Mouse (Mus musculus) heart, postnatal 0 days (tissue): ENCODE measurements around the gene Prss30. TPM values are rescaled to one million over a fixed set of nuclear protein-coding genes. Genes with fewer than 3 reads are reported as not detected.
A peak's percentile ranks its signal among the peaks of the same experiment; 100 is the strongest.
"Not testable (repeated sequence)": the region's sequence is repeated elsewhere in the genome, so short reads cannot be mapped to it uniquely, and the experiment has no call there.

Experiments
- ATAC-seq: fragments of 200-750 bp; cut with Nextera tagmentation; 2 replicates; pipeline ENCODE4 v1.8.0; 2017; ENCODE audit warnings: low read depth, moderate number of reproducible peaks, moderate library complexity; ENCODE audit not compliant: insufficient read depth
- DNase-seq: peaks from one replicate; pipeline ENCODE4 v3.0.0-alpha.2; 2016; ENCODE audit warnings: low spot score
- H3K27ac ChIP-seq: fragments of 300-500 bp; sonication (generic); 2 replicates; pipeline ENCODE4 v1.5.1; 2014; ENCODE audit warnings: low read depth, mild to moderate bottlenecking
- H3K27me3 ChIP-seq: fragments of 300-500 bp; sonication (generic); 2 replicates; pipeline ENCODE4 v1.6.1; 2014; ENCODE audit warnings: low read length, mixed read lengths; ENCODE audit not compliant: control insufficient read depth, insufficient read depth
- H3K36me3 ChIP-seq: fragments of 300-500 bp; sonication (generic); replicated peaks from 2 replicates; pipeline ENCODE4 v1.6.1; 2014; ENCODE audit warnings: low read length, mixed read lengths; ENCODE audit not compliant: control insufficient read depth, insufficient read depth
- H3K4me1 ChIP-seq: fragments of 300-500 bp; sonication (generic); 2 replicates; pipeline ENCODE4 v1.6.1; 2014; ENCODE audit warnings: antibody characterized with exemption; ENCODE audit not compliant: control insufficient read depth, insufficient read depth
- H3K4me2 ChIP-seq: fragments of 300-500 bp; sonication (generic); 2 replicates; pipeline ENCODE4 v1.6.1; 2014; ENCODE audit warnings: low read depth, mild to moderate bottlenecking, low read length, moderate library complexity
- H3K4me3 ChIP-seq: fragments of 300-500 bp; sonication (generic); 2 replicates; pipeline ENCODE4 v1.5.1; 2014; ENCODE audit warnings: low read depth, low read length
- H3K9ac ChIP-seq: fragments of 300-500 bp; sonication (generic); replicated peaks from 2 replicates; pipeline ENCODE4 v1.6.1; 2014; ENCODE audit warnings: low read depth, low read length, mixed read lengths
- H3K9me3 ChIP-seq: fragments of 300-500 bp; sonication (generic); replicated peaks from 2 replicates; pipeline ENCODE4 v1.6.1; 2016; ENCODE audit warnings: low read length; ENCODE audit not compliant: control insufficient read depth
- CTCF ChIP-seq: IDR thresholded peaks from 2 replicates; pipeline ENCODE4 v1.5.1; 2016; ENCODE audit warnings: antibody characterized with exemption, control low read depth, low read depth
- EP300 ChIP-seq: IDR thresholded peaks from 2 replicates; pipeline ENCODE4 v1.6.1; 2016; ENCODE audit warnings: antibody characterized with exemption, low read depth
- WGBS: fragments of 180-500 bp; shearing (Covaris S2); extraction: QIAGEN DNeasy Blood & Tissue Kit; methylation state at CpG from one replicate; pipeline ENCODE4 v1.1.7; 2014; 5-methylcytosine and 5-hydroxymethylcytosine counted together
- microRNA-seq: library from miRNA; unstranded; fragments of <30 nt; microRNA quantifications from one replicate; pipeline ENCODE4, GENCODE M21; 2016
- polyA plus RNA-seq: library from polyadenylated mRNA; unstranded; fragments of >200 nt; fragmentation: Nextera tagmentation; extraction: Ambion mirVana; gene quantifications from 2 replicates; pipeline ENCODE4 v1.2.1, GENCODE M21; 2015
- total RNA-seq: library from RNA; depleted of rRNA; stranded (reverse); fragments of >200 nt; gene quantifications from 2 replicates; pipeline ENCODE4 v1.2.3, GENCODE M21; 2014; ENCODE audit warnings: low replicate concordance; rRNA removed

Gene Prss30
- total and polyA plus RNA-seq, 2 experiments from 2014 or later = not detected

DNA sequence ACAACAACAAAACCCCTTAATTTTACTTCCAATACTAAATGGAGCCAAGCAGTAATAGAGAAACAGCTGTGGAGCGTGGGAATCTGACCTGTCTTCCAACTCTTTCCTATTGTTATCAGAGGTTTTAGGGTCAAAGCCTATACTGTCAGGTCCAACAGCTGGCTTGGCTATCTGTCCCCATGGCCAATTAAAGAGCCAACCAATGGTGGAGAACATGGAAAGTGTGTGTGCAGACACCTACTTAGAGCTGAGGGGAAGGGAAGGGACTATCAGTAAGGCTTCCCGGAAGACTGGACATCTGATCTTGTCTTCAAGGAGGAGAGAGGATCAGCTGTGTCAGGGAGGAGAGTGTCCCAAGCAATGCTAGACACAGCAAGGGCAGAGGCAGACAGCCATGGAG, 31.3 kb downstream of the Prss30 start:
- Histone ChIP-seq H3K4me2 (no peak overlapping the region), H3K4me1 (no peaks in the 10 kb centered on the region), H3K9me3 (no peaks in the 10 kb centered on the region), H3K36me3 (no peaks in the 10 kb centered on the region), H3K27ac (no peak overlapping the region), H3K27me3 (no peaks in the 10 kb centered on the region), H3K4me3 (no peak overlapping the region), H3K9ac (no peak overlapping the region)
- DNase-seq = no peak
- 55% methylated on average over 2 of the region's 2 CpGs for WGBS
- no peak for TF ChIP-seq EP300
- no peak for TF ChIP-seq CTCF
- no peak for ATAC-seq

DNA sequence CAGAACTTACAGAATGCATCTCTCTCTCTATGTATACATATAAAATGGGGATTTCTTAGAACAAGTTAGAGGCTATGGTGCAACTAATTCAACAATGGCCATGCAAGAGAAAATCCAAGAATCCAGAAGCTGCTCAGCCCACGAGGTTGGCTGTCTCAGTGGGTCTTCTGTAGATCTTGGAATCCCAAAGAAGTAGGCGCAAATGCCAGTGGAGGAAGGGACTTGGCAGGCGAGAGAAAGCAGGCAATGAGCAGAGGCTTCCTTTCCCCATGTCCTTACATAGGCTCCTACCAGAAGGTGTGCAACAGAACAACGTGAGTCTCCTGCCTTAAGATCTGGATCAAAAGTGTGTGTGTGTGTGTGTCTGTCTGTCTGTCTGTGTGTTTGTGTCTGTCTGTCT, 32.9 kb downstream of the Prss30 start:
- not testable (repeated sequence) for H3K9me3 ChIP-seq, DNase-seq, H3K9ac ChIP-seq, H3K4me1 ChIP-seq, H3K36me3 ChIP-seq, H3K27ac ChIP-seq, H3K4me3 ChIP-seq, H3K4me2 ChIP-seq, ATAC-seq, H3K27me3 ChIP-seq
- WGBS = 69% methylated on average over 4 of the region's 4 CpGs

DNA sequence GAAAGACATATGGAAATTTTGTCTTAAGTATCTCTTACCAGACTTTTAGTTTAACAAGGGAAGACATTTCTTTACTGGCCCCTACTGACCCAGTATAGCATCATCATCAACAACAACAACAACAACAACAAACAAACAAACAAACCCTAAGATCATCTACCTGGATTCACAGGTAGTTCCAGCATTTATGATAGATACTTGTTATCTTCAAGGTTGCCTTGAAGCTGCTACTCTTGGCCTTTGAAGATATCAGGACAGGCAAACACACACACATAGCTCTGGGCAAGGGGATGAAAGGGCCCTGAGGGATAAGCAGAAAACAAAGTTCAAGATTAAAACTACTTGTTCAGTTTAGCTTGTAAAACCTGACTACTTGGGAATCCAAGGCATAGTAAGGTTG, 39.0 kb downstream of the Prss30 start, which contains the start of gene Sbp:
Sbp (plus strand) TSS at position 301 of the 400 bp plus-strand sequence.
- no peak within 1 kb of the TSS for H3K27ac ChIP-seq
- H3K9ac ChIP-seq = no peak within 1 kb of the TSS
- no peaks in the 10 kb centered on the region for H3K9me3 ChIP-seq
- H3K4me2 ChIP-seq = no peak within 1 kb of the TSS
- no peak for TF ChIP-seq EP300
- no peak for TF ChIP-seq CTCF
- H3K36me3 ChIP-seq = no peaks in the 10 kb centered on the region
- no peak for DNase-seq
- no peak for ATAC-seq
- no peaks in the 10 kb centered on the region for H3K4me1 ChIP-seq
- no peak within 1 kb of the TSS for H3K4me3 ChIP-seq
- H3K27me3 ChIP-seq = 0 out of 2 replicates have a peak, but pooled peaks cover 2% of the 10 kb centered on the region

DNA sequence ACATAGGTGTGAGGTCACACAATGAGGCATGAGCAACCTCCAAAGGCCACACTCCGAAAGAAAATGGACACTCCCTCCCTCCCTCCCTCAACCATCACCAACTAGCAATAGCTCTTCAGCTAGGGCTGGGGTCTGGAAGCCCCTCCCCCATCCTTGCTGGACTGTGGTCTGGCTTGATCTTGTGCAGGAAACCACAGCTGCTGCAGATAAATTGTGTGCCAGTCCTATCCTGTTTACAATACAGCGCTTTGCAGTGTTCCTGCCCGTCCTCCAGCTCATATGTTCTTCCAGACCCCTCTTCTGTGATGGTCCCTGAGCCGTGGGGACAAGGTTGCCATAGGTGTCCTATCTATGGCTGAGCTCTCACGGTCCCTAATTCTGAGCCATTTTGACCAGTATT, 49.2 kb downstream of the Prss30 start:
- no peak for TF ChIP-seq EP300
- TF ChIP-seq CTCF = no peak
- WGBS = 63% methylated on average over 5 of the region's 5 CpGs
- H3K36me3 ChIP-seq = no peaks in the 10 kb centered on the region
- H3K9me3 ChIP-seq = no peaks in the 10 kb centered on the region
- H3K4me2 ChIP-seq = no peak overlapping the region
- H3K4me3 ChIP-seq = no peak overlapping the region
- DNase-seq = no peak
- no peaks in the 10 kb centered on the region for H3K27me3 ChIP-seq
- H3K9ac ChIP-seq = no peak overlapping the region
- no peaks in the 10 kb centered on the region for H3K4me1 ChIP-seq
- ATAC-seq = no peak
- no peak overlapping the region for H3K27ac ChIP-seq

DNA sequence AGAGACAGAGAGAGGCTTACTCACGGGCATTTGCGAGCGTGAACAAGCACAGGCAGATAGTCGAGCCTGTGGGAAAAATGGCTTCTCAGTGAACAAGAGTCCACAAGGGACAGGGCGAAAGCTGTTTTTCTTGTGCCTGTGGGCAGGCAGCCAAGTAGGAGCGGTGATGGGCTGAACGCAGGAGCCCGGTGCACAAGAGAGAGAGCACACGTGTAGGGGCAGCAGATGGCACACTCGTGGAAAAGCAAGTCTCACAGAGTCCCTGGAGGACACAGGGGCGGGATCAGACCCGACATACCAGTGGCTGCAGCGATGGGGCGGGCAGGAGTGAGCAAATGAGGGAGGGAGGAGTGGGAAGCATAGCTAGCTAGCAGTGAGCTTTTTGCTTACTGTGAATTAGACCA, 55.3 kb downstream of the Prss30 start:
- H3K9me3 ChIP-seq = no peaks in the 10 kb centered on the region
- peak overlapping the region; percentile 82 for H3K4me2 ChIP-seq
- DNase-seq = peak; percentile 74
- TF ChIP-seq EP300 (no peak), CTCF (no peak)
- H3K9ac ChIP-seq = peak overlapping the region; percentile 62
- H3K4me1 ChIP-seq = peaks cover 9% of the 10 kb centered on the region
- peak overlapping the region; percentile 60 for H3K4me3 ChIP-seq
- WGBS = under 1% methylated on average over 14 of the region's 14 CpGs
- H3K36me3 ChIP-seq = no peaks in the 10 kb centered on the region
- no peaks in the 10 kb centered on the region for H3K27me3 ChIP-seq
- H3K27ac ChIP-seq = peak overlapping the region; percentile 87
- ATAC-seq = peak; percentile 81

DNA sequence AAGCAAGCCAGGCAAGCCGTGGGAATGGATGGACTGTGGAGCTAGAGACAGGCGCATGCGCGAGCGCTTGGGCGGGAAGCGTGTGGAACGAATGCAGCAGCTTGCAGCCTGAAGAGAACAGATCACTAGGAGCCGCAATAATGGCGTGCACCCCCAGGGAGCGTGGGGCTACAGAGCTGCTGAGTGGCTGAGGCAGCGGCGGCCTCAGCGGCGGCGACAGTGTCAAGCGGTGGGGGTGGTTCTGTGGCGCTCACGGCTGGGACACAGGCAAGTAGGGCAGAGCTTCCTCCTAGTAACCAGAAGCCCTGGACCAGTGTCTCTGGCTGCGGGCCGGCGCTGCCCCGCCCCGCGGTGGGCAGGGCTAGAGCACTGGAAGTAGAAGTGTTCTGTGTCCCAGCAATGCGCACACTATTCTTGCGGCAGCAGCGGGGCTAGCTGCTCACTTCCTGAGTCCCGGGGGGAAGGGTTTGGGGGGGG, 55.8 kb downstream of the Prss30 start:
- under 1% methylated on average over 29 of the region's 29 CpGs for WGBS
- H3K4me2 ChIP-seq = peak overlapping the region; percentile 82
- H3K36me3 ChIP-seq = no peaks in the 10 kb centered on the region
- peaks cover 9% of the 10 kb centered on the region for H3K4me1 ChIP-seq
- DNase-seq (peak; percentile 88), ATAC-seq (peak; percentile 98)
- H3K9me3 ChIP-seq = no peaks in the 10 kb centered on the region
- peak overlapping the region; percentile 60 for H3K4me3 ChIP-seq
- peak overlapping the region; percentile 87 for H3K27ac ChIP-seq
- H3K9ac ChIP-seq = peak overlapping the region; percentile 62
- H3K27me3 ChIP-seq = no peaks in the 10 kb centered on the region
- TF ChIP-seq EP300 (no peak), CTCF (no peak; the same call in 1 of the 2 replicates)

Small RNA genes within 50 kb of the gene (microRNA-seq; reads per million reads assigned to microRNA genes)
- not detected for gene Gm27700

Other genes starting within 250 kb of the Prss30 start
- 21.7 and 28.7 TPM in 2 replicates for gene Paqr4, start 239.7 kb downstream of the Prss30 start, total RNA-seq
- gene Paqr4, start 239.7 kb downstream of the Prss30 start, polyA plus RNA-seq = 13.6 and 15.8 TPM in 2 replicates
- 0.97 TPM in 1 of 2 replicates, not detected in the other for gene Kremen2, start 234.7 kb downstream of the Prss30 start, total RNA-seq
- not detected in 2 replicates for gene Kremen2, start 234.7 kb downstream of the Prss30 start, polyA plus RNA-seq
- gene Flywch1, start 209.0 kb downstream of the Prss30 start, total RNA-seq = 54.5 and 72.2 TPM in 2 replicates
- 32.4 and 34.8 TPM in 2 replicates for gene Flywch1, start 209.0 kb downstream of the Prss30 start, polyA plus RNA-seq
- 3.8 TPM in 1 of 2 replicates, not detected in the other for gene Flywch2, start 194.5 kb downstream of the Prss30 start, total RNA-seq
- gene Flywch2, start 194.5 kb downstream of the Prss30 start, polyA plus RNA-seq = 4.5 and 4.9 TPM in 2 replicates
- 72.8 and 85.9 TPM in 2 replicates for gene Srrm2, start 190.0 kb downstream of the Prss30 start, total RNA-seq
- 184 and 196 TPM in 2 replicates for gene Srrm2, start 190.0 kb downstream of the Prss30 start, polyA plus RNA-seq
- 767 and 972 TPM in 2 replicates for gene Elob, start 151.4 kb downstream of the Prss30 start, total RNA-seq
- gene Elob, start 151.4 kb downstream of the Prss30 start, polyA plus RNA-seq = 1,036 and 1,119 TPM in 2 replicates
- gene Prss33, start 144.5 kb downstream of the Prss30 start, total RNA-seq = not detected in 2 replicates
- gene Prss33, start 144.5 kb downstream of the Prss30 start, polyA plus RNA-seq = not detected in 2 replicates
- not detected in 2 replicates for gene Prss32, start 136.7 kb downstream of the Prss30 start, total RNA-seq
- gene Prss32, start 136.7 kb downstream of the Prss30 start, polyA plus RNA-seq = not detected in 2 replicates
- not detected in 2 replicates for gene Prss41, start 136.4 kb downstream of the Prss30 start, total RNA-seq
- gene Prss41, start 136.4 kb downstream of the Prss30 start, polyA plus RNA-seq = not detected in 2 replicates
- gene Prss21, start 112.5 kb downstream of the Prss30 start, total RNA-seq = not detected in 2 replicates
- not detected in 2 replicates for gene Prss21, start 112.5 kb downstream of the Prss30 start, polyA plus RNA-seq
- not detected in 2 replicates for gene Dcpp1, start 99.7 kb downstream of the Prss30 start, total RNA-seq
- gene Dcpp1, start 99.7 kb downstream of the Prss30 start, polyA plus RNA-seq = not detected in 2 replicates
- not detected in 2 replicates for gene Dcpp2, start 99.7 kb downstream of the Prss30 start, total RNA-seq
- not detected in 2 replicates for gene Dcpp2, start 99.7 kb downstream of the Prss30 start, polyA plus RNA-seq
- gene Dcpp3, start 63.1 kb downstream of the Prss30 start, total RNA-seq = not detected in 2 replicates
- not detected in 2 replicates for gene Dcpp3, start 63.1 kb downstream of the Prss30 start, polyA plus RNA-seq
- gene Sbp, start 38.9 kb downstream of the Prss30 start, total RNA-seq = not detected in 2 replicates
- not detected in 2 replicates for gene Sbp, start 38.9 kb downstream of the Prss30 start, polyA plus RNA-seq
- gene Sbpl, start 25.3 kb downstream of the Prss30 start, total RNA-seq = not detected in 2 replicates
- gene Sbpl, start 25.3 kb downstream of the Prss30 start, polyA plus RNA-seq = not detected in 2 replicates
- gene Prss22, start 17.5 kb upstream of the Prss30 start, total RNA-seq = 0.15 TPM in 1 of 2 replicates, not detected in the other
- not detected in 2 replicates for gene Prss22, start 17.5 kb upstream of the Prss30 start, polyA plus RNA-seq
- 0.99 and 1.1 TPM in 2 replicates for gene Prss27, start 57.6 kb upstream of the Prss30 start, total RNA-seq
- not detected in 2 replicates for gene Prss27, start 57.6 kb upstream of the Prss30 start, polyA plus RNA-seq
- 34.1 and 39.5 TPM in 2 replicates for gene Kctd5, start 92.9 kb upstream of the Prss30 start, total RNA-seq
- 23.2 and 23.9 TPM in 2 replicates for gene Kctd5, start 92.9 kb upstream of the Prss30 start, polyA plus RNA-seq
- gene Pdpk1, start 170.4 kb upstream of the Prss30 start, total RNA-seq = 36.6 and 43.2 TPM in 2 replicates
- 31.7 and 35.4 TPM in 2 replicates for gene Pdpk1, start 170.4 kb upstream of the Prss30 start, polyA plus RNA-seq
- gene Amdhd2, start 183.2 kb upstream of the Prss30 start, total RNA-seq = 33.7 and 34.4 TPM in 2 replicates
- gene Amdhd2, start 183.2 kb upstream of the Prss30 start, polyA plus RNA-seq = 24.4 and 28.0 TPM in 2 replicates
- 238 and 355 TPM in 2 replicates for gene Atp6v0c, start 189.1 kb upstream of the Prss30 start, total RNA-seq
- gene Atp6v0c, start 189.1 kb upstream of the Prss30 start, polyA plus RNA-seq = 552 and 570 TPM in 2 replicates
- gene Tbc1d24, start 225.0 kb upstream of the Prss30 start, total RNA-seq = 9.1 and 19.3 TPM in 2 replicates
- 2.8 and 2.9 TPM in 2 replicates for gene Tbc1d24, start 225.0 kb upstream of the Prss30 start, polyA plus RNA-seq
- 5.1 and 7.3 TPM in 2 replicates for gene Ntn3, start 229.0 kb upstream of the Prss30 start, total RNA-seq
- 0.59 and 0.74 TPM in 2 replicates for gene Ntn3, start 229.0 kb upstream of the Prss30 start, polyA plus RNA-seq
- 12.7 and 13.6 TPM in 2 replicates for gene Tedc2, start 240.3 kb upstream of the Prss30 start, total RNA-seq
- gene Tedc2, start 240.3 kb upstream of the Prss30 start, polyA plus RNA-seq = 3.1 and 4.2 TPM in 2 replicates